ENCODE assay signal across 9 mouse cellular contexts in genomic region chr5:102692487-102692886, GRCm38 (mm10).
DNase-seq lines count a peak whose midpoint lies in the region; ATAC-seq lines count a peak whose summit lies in the region.
"Had no signal": no experiment of that assay in that cellular context is flagged by ENCODE, and none has a peak within 500 bp of the region (broad histone marks: within the 10 kb centered on the region; RNA-seq: fewer than 3 reads in every experiment).

No protein-coding gene starts in this region.

- peak; percentile 52 for DNase-seq in heart, adult 8-10 months (ENCODE audit: low spot score)
- no peak for DNase-seq in heart, postnatal 25 days (ENCODE audit: low spot score)
- DNase-seq in forebrain, embryonic 14.5 days (ENCODE audit: low spot score): peak; percentile 92
- peak; percentile 46 for DNase-seq in left cerebral cortex, adult 11 months (ENCODE audit: low spot score)
- DNase-seq in midbrain, embryonic 11.5 days (ENCODE audit: low spot score, missing footprints): peak; percentile 92
- DNase-seq in splenic B cell, adult 2 months (ENCODE audit: low read depth, low spot score): peak; percentile 77

- no peak overlapping the region for H3K4me2 ChIP-seq in forebrain, embryonic 14.5 days (ENCODE audit: low read length)
- no peak overlapping the region for H3K4me2 ChIP-seq in hindbrain, embryonic 16.5 days (ENCODE audit: low read length)
- H3K4me2 ChIP-seq in midbrain, embryonic 11.5 days: no peak overlapping the region
- H3K4me2 ChIP-seq: liver, embryonic 15.5 days had no signal

- no peak overlapping the region for H3K9ac ChIP-seq in forebrain, embryonic 14.5 days (ENCODE audit: low read length)
- no peak overlapping the region for H3K9ac ChIP-seq in hindbrain, embryonic 16.5 days (ENCODE audit: low read depth, low read length)
- H3K9ac ChIP-seq in midbrain, embryonic 11.5 days (ENCODE audit: low read length): no peak overlapping the region
- H3K9ac ChIP-seq: liver, embryonic 15.5 days had no signal

- 21% methylated on average over 4 of the region's 4 CpGs for WGBS in forebrain, embryonic 14.5 days
- WGBS in hindbrain, embryonic 16.5 days: 10% methylated on average over 4 of the region's 4 CpGs
- WGBS in midbrain, embryonic 11.5 days: 25% methylated on average over 4 of the region's 4 CpGs

- no peak overlapping the region for H3K27ac ChIP-seq in forebrain, embryonic 14.5 days (ENCODE audit: low read depth, low read length)
- no peak overlapping the region for H3K27ac ChIP-seq in hindbrain, embryonic 16.5 days (ENCODE audit: low read depth, low read length)
- H3K27ac ChIP-seq in midbrain, embryonic 11.5 days (ENCODE audit: low read depth, low read length): no peak overlapping the region
- H3K27ac ChIP-seq: liver, embryonic 15.5 days had no signal

- no peaks in the 10 kb centered on the region for H3K36me3 ChIP-seq in forebrain, embryonic 14.5 days (ENCODE audit: control insufficient read depth, insufficient read depth, low read length)
- H3K36me3 ChIP-seq in hindbrain, embryonic 16.5 days (ENCODE audit: control insufficient read depth, insufficient read depth, low read length): no peaks in the 10 kb centered on the region
- H3K36me3 ChIP-seq in midbrain, embryonic 11.5 days (ENCODE audit: control insufficient read depth, insufficient read depth, low read length): no peaks in the 10 kb centered on the region
- no peaks in the 10 kb centered on the region for H3K36me3 ChIP-seq in splenic B cell, adult 2 months (ENCODE audit: control insufficient read depth, insufficient read depth, low read length, poor library complexity, severe bottlenecking)
- H3K36me3 ChIP-seq: liver, embryonic 15.5 days had no signal

- H3K27me3 ChIP-seq in forebrain, embryonic 14.5 days (replicated peaks; ENCODE audit: control insufficient read depth, insufficient read depth, low read length): no peaks in the 10 kb centered on the region
- H3K27me3 ChIP-seq in hindbrain, embryonic 16.5 days (replicated peaks; ENCODE audit: control insufficient read depth, insufficient read depth, low read length): no peaks in the 10 kb centered on the region
- H3K27me3 ChIP-seq in midbrain, embryonic 11.5 days (ENCODE audit: control insufficient read depth, insufficient read depth, low read length): no peaks in the 10 kb centered on the region
- H3K27me3 ChIP-seq in splenic B cell, adult 2 months (ENCODE audit: control insufficient read depth, insufficient read depth, low read length, poor library complexity, severe bottlenecking): no peaks in the 10 kb centered on the region
- H3K27me3 ChIP-seq: liver, embryonic 15.5 days had no signal

- no peaks in the 10 kb centered on the region for H3K9me3 ChIP-seq in forebrain, embryonic 14.5 days (replicated peaks; ENCODE audit: control insufficient read depth, low read length)
- no peaks in the 10 kb centered on the region for H3K9me3 ChIP-seq in hindbrain, embryonic 16.5 days (ENCODE audit: control insufficient read depth, low read length)
- no peaks in the 10 kb centered on the region for H3K9me3 ChIP-seq in midbrain, embryonic 11.5 days (ENCODE audit: control insufficient read depth, low read length)
- H3K9me3 ChIP-seq: liver, embryonic 15.5 days had no signal

- H3K4me1 ChIP-seq in forebrain, embryonic 14.5 days (ENCODE audit: control insufficient read depth, insufficient read depth, low read length): no peaks in the 10 kb centered on the region
- no peaks in the 10 kb centered on the region for H3K4me1 ChIP-seq in hindbrain, embryonic 16.5 days (ENCODE audit: control insufficient read depth, insufficient read depth, low read depth, low read length)
- no peaks in the 10 kb centered on the region for H3K4me1 ChIP-seq in midbrain, embryonic 11.5 days (ENCODE audit: control insufficient read depth, insufficient read depth, low read length)
- H3K4me1 ChIP-seq: liver, embryonic 15.5 days had no signal

- intact Hi-C loops in heart, postnatal 25 days (cut with DNase I): loop anchor here (1.0 to 10.0 kb wide), 3 partner anchors 268 to 545 kb away; no protein-coding TSS in a partner anchor

- H3K4me3 ChIP-seq in forebrain, embryonic 14.5 days (ENCODE audit: low read depth, low read length): no peak overlapping the region
- H3K4me3 ChIP-seq in hindbrain, embryonic 16.5 days (ENCODE audit: low read length): no peak overlapping the region
- H3K4me3 ChIP-seq in midbrain, embryonic 11.5 days (ENCODE audit: low read depth, low read length): no peak overlapping the region
- H3K4me3 ChIP-seq: liver, embryonic 15.5 days had no signal

- peak; percentile 78; the same call in 1 of the 2 replicates for ATAC-seq in cerebellum, adult (ENCODE audit: insufficient number of reproducible peaks, low FRiP score, low TSS enrichment)
- peak; percentile 81 for ATAC-seq in forebrain, embryonic 14.5 days
- ATAC-seq in hindbrain, embryonic 16.5 days: peak; percentile 87
- ATAC-seq in midbrain, embryonic 11.5 days (ENCODE audit: low FRiP score): no peak
